Mouse (Mus musculus) layer of hippocampus, postnatal 36 days (tissue): Measurements from ENCODE around the gene Pef1. TPM values are rescaled to one million over a fixed set of nuclear protein-coding genes. Genes with fewer than 3 reads are reported as not detected.

Experiments
- DNase-seq, 2 experiments: peaks; one replicate each; pipeline ENCODE4 v3.0.0; 2022
- total RNA-seq, 2 experiments: library from RNA; stranded (reverse); gene quantifications; 2 replicates each; pipeline ENCODE4 v1.2.3; 2021

The Pef1 gene
- total RNA-seq, 2 experiments from 2014 or later, result 63.7 TPM

DNA sequence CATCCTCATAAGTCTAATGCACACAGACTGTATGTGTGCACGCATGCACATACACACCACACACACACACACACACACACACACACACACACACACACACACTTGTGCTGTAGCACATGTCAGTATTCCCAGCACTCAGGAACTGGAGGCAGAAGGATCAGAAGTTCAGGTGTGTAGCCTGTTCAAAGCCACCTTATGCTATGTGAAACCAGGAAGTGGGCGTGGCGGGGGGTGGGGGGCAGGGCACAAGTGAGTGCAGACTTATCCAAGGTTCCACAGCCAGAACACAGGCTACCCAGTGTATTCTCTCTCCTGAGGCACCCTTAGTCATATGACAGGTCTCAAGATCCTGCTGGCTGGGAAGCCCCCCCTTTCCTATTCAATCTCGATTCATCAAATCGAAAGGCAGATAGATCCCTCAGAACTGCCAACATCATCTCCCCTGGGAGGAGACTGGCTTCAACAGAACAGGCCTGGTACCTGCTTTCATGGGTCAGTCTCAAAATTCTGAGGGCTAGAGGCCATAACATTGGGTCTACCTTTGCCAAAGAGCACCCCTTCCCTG is 73.9 kb downstream of the Pef1 start:
- no peak for DNase-seq

DNA sequence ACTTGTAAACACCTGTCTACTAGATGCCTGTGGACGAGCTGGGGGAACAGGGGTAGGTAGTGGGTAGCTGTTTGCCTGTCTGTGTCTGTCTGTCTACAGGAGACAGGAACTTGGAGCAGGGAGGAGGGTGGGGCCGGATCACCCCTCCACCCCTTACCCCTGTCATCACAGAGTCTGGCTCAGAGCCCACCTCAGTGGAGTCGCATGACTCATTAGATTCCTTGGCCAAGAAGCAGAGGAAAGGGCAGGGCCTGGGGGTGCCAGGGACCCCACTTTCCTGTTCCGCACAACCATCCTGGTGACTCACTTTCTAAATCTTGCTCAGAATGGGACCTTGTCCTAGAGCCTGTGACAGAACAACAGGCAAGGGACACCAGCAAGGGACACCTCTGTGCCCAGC is 74.7 kb downstream of the Pef1 start:
- DNase-seq, result no peak

DNA sequence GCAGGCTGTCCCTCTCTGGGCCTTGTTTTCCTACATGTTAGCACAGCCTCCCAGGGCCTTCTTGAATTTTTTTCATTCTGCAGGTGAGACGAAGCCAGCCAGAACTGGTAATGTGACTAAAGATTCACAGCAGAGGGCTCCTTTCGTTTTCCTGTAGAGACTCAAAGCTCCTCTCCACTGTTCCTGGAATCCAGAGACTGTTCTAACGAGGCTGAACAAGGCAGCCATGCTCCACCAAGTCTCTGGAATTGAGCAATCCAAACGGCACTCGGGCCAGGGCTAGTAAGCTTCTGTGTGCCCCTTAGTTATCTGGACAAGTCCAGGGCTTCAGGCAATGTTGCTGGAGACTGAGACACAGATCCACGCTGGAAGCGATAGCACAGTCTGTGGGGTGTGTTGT is 75.2 kb downstream of the Pef1 start:
- DNase-seq, result no peak

Other genes starting within 250 kb of the Pef1 start
- gene Spocd1, start 173.3 kb upstream of the Pef1 start, total RNA-seq, result under 1 TPM; 0.51 to 0.55 TPM
- gene Adgrb2, start 117.7 kb upstream of the Pef1 start, total RNA-seq, result 100 to 1,000 TPM; 529 to 570 TPM
- 10 to 100 TPM; 12.4 to 16.3 TPM for gene Col16a1, start 54.7 kb upstream of the Pef1 start, total RNA-seq
- 1 to 10 TPM; 2.7 to 3.1 TPM for gene Hcrtr1, start 36.8 kb downstream of the Pef1 start, total RNA-seq
- 1 to 10 TPM; 6.2 to 9.9 TPM for gene Tinagl1, start 72.6 kb downstream of the Pef1 start, total RNA-seq
- gene Gm853, start 119.8 kb downstream of the Pef1 start, total RNA-seq, result not detected
- 10 to 100 TPM; 12.0 to 13.2 TPM for gene Serinc2, start 176.6 kb downstream of the Pef1 start, total RNA-seq
- 10 to 100 TPM; 94.1 to 94.6 TPM for gene Fabp3, start 206.0 kb downstream of the Pef1 start, total RNA-seq
- 1 to 10 TPM in 1 of 2 experiments, not detected in 1; 1.1 TPM for gene Gm10570, start 206.1 kb downstream of the Pef1 start, total RNA-seq